Mouse (Mus musculus) heart, postnatal 0 days (tissue): ENCODE measurements at regions not wholly inside any gene's neighbourhood (a gene's known extent, or its start where the extent isn't known, plus 50 kb on each side); places are given as distances from the start of the nearest gene placed in this dataset.

Source experiments
- ATAC-seq: fragments of 200-750 bp; cut with Nextera tagmentation; 2 replicates; pipeline ENCODE4 v1.8.0; 2017; ENCODE audit warnings: low read depth, moderate number of reproducible peaks, moderate library complexity; ENCODE audit not compliant: insufficient read depth
- DNase-seq: peaks from one replicate; pipeline ENCODE4 v3.0.0-alpha.2; 2016; ENCODE audit warnings: low spot score
- H3K27ac ChIP-seq: fragments of 300-500 bp; sonication (generic); 2 replicates; pipeline ENCODE4 v1.5.1; 2014; ENCODE audit warnings: low read depth, mild to moderate bottlenecking
- H3K27me3 ChIP-seq: fragments of 300-500 bp; sonication (generic); 2 replicates; pipeline ENCODE4 v1.6.1; 2014; ENCODE audit warnings: low read length, mixed read lengths; ENCODE audit not compliant: control insufficient read depth, insufficient read depth
- H3K36me3 ChIP-seq: fragments of 300-500 bp; sonication (generic); replicated peaks from 2 replicates; pipeline ENCODE4 v1.6.1; 2014; ENCODE audit warnings: low read length, mixed read lengths; ENCODE audit not compliant: control insufficient read depth, insufficient read depth
- H3K4me1 ChIP-seq: fragments of 300-500 bp; sonication (generic); 2 replicates; pipeline ENCODE4 v1.6.1; 2014; ENCODE audit warnings: antibody characterized with exemption; ENCODE audit not compliant: control insufficient read depth, insufficient read depth
- H3K4me2 ChIP-seq: fragments of 300-500 bp; sonication (generic); 2 replicates; pipeline ENCODE4 v1.6.1; 2014; ENCODE audit warnings: low read depth, mild to moderate bottlenecking, low read length, moderate library complexity
- H3K4me3 ChIP-seq: fragments of 300-500 bp; sonication (generic); 2 replicates; pipeline ENCODE4 v1.5.1; 2014; ENCODE audit warnings: low read depth, low read length
- H3K9ac ChIP-seq: fragments of 300-500 bp; sonication (generic); replicated peaks from 2 replicates; pipeline ENCODE4 v1.6.1; 2014; ENCODE audit warnings: low read depth, low read length, mixed read lengths
- H3K9me3 ChIP-seq: fragments of 300-500 bp; sonication (generic); replicated peaks from 2 replicates; pipeline ENCODE4 v1.6.1; 2016; ENCODE audit warnings: low read length; ENCODE audit not compliant: control insufficient read depth
- CTCF ChIP-seq: IDR thresholded peaks from 2 replicates; pipeline ENCODE4 v1.5.1; 2016; ENCODE audit warnings: antibody characterized with exemption, control low read depth, low read depth
- EP300 ChIP-seq: IDR thresholded peaks from 2 replicates; pipeline ENCODE4 v1.6.1; 2016; ENCODE audit warnings: antibody characterized with exemption, low read depth
- WGBS: fragments of 180-500 bp; shearing (Covaris S2); extraction: QIAGEN DNeasy Blood & Tissue Kit; methylation state at CpG from one replicate; pipeline ENCODE4 v1.1.7; 2014; 5-methylcytosine and 5-hydroxymethylcytosine counted together

DNA sequence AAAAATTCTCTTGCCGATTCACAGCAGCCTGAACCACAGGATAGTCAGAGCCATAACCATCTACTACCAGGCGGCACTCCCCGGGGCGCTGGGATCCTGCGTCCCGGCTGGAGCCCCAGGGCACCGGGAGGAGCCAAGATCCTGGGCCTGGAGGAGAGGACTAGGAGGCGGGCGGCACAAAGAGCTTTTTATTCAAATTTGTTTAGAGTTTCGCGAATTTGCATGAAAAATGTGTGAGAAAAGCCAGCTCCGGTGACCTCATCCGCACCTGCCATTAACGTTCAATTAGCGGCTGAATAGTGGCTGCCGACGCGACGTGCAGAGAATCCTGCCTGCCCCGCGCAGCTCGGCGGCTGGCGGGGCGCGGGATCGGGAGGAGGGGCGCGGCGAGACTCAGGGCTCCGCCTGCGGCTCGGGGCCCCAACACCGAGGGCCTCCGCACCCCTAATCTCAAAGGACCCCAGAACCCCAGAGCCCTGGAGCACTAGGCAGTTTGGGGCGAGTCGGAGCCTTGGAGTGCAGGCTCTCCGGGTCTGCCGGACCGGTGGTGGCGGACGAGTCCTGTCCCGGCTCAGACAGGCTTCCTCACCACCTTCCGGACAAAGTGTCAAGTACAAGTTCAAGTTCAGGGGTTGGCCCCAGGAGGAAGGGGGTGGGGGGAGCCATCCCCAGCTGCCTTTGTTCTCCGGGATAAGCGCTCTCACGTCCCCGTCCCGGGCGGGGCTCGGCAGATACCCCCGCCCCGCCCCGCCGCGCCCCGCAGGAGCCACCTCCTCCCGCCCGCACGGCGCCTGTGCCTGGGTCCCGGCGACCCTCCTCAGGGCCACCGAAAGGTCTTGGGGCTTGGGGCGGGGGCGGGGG, 69.3 kb upstream of the Polg start:
- H3K4me2 ChIP-seq: peak overlapping the region; percentile 56
- WGBS: under 1% methylated on average over 52 of the region's 66 CpGs
- no peak overlapping the region for H3K9ac ChIP-seq
- no peak for ATAC-seq
- peak overlapping the region; percentile 39 for H3K4me3 ChIP-seq
- no peaks in the 10 kb centered on the region for H3K9me3 ChIP-seq
- no peaks in the 10 kb centered on the region for H3K36me3 ChIP-seq
- peaks cover 96% of the 10 kb centered on the region for H3K27me3 ChIP-seq
- no peak for DNase-seq
- peaks cover 7% of the 10 kb centered on the region; the same call in 1 of the 2 replicates for H3K4me1 ChIP-seq
- H3K27ac ChIP-seq: no peak overlapping the region
- TF ChIP-seq CTCF: no peak
- TF ChIP-seq EP300: no peak

DNA sequence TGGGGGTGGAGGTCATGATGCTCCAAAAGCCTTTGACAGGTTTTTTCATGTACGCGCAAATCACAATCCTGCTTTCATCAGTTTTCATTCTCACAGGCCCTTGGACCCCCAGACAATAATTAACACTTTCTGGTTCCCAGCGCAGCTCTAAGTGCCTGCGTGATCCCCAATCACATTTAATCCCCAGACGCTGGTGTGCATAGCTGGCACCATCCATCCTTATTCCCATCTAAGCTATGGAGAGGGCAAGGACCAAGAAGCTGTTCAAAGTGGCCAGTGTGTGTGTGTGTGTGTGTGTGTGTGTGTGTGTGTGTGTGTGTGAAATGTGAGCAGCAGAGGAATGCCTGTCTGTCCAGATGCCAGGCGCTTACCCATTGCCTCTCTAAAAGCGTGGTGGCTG, 68.7 kb upstream of the Polg start:
- WGBS: 19% methylated on average over 7 of the region's 7 CpGs
- Histone ChIP-seq H3K9me3 (no peaks in the 10 kb centered on the region), H3K27ac (no peak overlapping the region), H3K36me3 (no peaks in the 10 kb centered on the region), H3K4me3 (no peak overlapping the region), H3K9ac (no peak overlapping the region), H3K27me3 (peaks cover 97% of the 10 kb centered on the region), H3K4me1 (peaks cover 7% of the 10 kb centered on the region; the same call in 1 of the 2 replicates), H3K4me2 (no peak overlapping the region)
- no peak for TF ChIP-seq CTCF
- TF ChIP-seq EP300: no peak
- ATAC-seq (no peak), DNase-seq (no peak)

DNA sequence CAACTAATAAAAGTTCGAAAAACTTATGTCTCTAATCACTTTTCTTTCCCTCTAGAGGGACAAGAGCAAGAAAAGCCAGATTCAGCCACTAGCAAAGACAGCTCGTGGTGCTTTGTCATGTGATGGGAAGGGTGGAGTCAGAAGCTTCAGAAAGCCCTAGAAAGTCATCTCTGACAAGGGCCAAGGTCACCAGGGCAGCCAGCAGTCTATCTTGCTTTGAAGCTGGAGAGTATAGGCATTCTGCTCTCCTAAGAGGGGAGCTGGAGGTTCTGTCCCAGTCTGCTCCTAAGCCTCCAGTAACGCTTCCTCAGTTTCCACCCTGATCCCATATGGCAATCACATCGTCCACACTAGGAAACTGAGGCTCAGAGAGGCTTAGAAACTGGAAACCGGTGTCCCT, 68.2 kb upstream of the Polg start:
- peaks cover 97% of the 10 kb centered on the region for H3K27me3 ChIP-seq
- TF ChIP-seq CTCF (no peak), EP300 (no peak)
- DNase-seq: no peak
- no peaks in the 10 kb centered on the region for H3K9me3 ChIP-seq
- H3K9ac ChIP-seq: no peak overlapping the region
- H3K4me1 ChIP-seq: peaks cover 7% of the 10 kb centered on the region; the same call in 1 of the 2 replicates
- no peaks in the 10 kb centered on the region for H3K36me3 ChIP-seq
- 23% methylated on average over 5 of the region's 5 CpGs for WGBS
- H3K27ac ChIP-seq: no peak overlapping the region
- no peak for ATAC-seq
- H3K4me3 ChIP-seq: no peak overlapping the region
- H3K4me2 ChIP-seq: no peak overlapping the region

DNA sequence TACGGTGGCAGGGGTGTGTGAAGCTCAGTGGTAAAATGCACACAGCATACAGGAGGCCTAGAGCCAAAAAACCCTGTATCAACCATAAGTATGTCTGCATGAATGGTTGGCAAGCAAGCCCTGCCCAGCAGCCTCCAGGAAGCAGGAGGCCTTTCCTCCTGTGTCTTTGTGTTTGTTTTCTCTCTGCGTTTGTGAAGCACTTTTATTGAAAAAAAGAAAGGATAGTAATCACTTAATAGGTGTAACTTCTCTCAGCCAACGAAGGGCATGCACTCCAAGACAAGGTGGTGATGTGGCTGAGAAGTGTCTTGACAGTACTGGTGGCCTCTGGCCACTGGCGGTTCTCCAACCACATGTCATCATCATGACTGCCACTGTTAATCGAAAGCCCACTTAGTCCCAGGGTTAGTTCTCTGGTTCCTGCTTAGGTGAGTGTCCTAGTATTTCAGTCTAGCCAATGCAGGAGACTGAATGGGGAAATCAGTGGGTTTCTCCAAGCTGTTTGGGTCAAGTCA, 66.5 kb upstream of the Polg start:
- Histone ChIP-seq H3K9me3 (no peaks in the 10 kb centered on the region), H3K4me1 (peaks cover 7% of the 10 kb centered on the region; the same call in 1 of the 2 replicates), H3K4me2 (no peak overlapping the region), H3K27me3 (peaks cover 95% of the 10 kb centered on the region), H3K9ac (no peak overlapping the region), H3K36me3 (no peaks in the 10 kb centered on the region), H3K27ac (no peak overlapping the region), H3K4me3 (no peak overlapping the region)
- no peak for TF ChIP-seq CTCF
- no peak for TF ChIP-seq EP300
- DNase-seq (no peak), ATAC-seq (no peak)
- 38% methylated on average over 5 of the region's 5 CpGs for WGBS

DNA sequence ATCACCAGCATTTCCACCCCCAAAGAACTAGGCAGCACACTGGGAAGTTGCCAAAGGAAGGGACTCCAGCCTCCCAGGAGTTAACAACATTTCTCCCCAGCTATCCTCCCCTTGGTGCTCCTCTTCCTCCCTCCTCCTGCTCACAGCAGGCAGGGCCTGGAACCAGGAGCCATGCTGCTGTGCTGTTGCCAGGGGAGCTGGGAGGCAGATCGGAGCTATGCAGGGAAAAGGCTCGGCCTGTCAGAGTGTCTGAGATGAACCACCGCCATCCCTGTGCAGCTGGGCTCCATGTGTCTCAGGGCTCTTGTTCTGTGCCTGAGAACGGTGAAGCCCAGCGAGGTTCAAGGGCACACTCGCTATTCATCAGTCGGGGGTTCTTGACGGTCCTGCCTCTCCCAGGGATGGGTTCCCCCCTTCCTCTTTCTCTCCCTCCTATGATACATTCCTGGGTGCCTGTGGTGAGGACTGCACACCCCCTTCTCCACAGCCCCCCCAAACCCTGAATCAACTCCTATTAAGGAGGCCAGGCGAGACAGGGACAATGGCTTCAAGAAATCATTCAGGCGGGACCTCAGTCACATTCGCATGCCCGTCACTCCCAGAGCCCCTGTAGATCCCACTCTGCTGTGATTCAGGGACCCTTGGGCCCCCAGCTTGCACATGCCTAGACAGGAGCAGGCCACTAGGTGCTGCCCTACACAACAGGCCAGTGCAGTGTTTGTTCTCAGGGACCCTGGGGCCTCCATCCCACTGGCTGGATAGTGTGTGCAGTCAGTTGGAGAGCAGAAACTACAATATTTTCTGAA, 65.6 kb upstream of the Polg start:
- no peak overlapping the region for H3K27ac ChIP-seq
- H3K27me3 ChIP-seq: peaks cover 96% of the 10 kb centered on the region
- H3K4me3 ChIP-seq: no peak overlapping the region
- H3K9ac ChIP-seq: no peak overlapping the region
- 22% methylated on average over 11 of the region's 12 CpGs for WGBS
- H3K36me3 ChIP-seq: no peaks in the 10 kb centered on the region
- DNase-seq: no peak
- no peak for ATAC-seq
- TF ChIP-seq EP300 (no peak), CTCF (no peak)
- H3K4me1 ChIP-seq: peaks cover 7% of the 10 kb centered on the region; the same call in 1 of the 2 replicates
- H3K9me3 ChIP-seq: no peaks in the 10 kb centered on the region
- no peak overlapping the region for H3K4me2 ChIP-seq
